Mouse (Mus musculus) C2C12 (cell line): ENCODE measurements around the gene Fam171a2. TPM values are rescaled to one million over a fixed set of nuclear protein-coding genes. Genes with fewer than 3 reads are reported as not detected.
"Not testable (repeated sequence)": the region's sequence is repeated elsewhere in the genome, so short reads cannot be mapped to it uniquely, and the experiment has no call there.

Source experiments
- H3K27me3 ChIP-seq: one replicate; pipeline ENCODE4 v1.6.1; 2011; ENCODE audit not compliant: control insufficient read depth, insufficient read depth, insufficient read length
- H3K36me3 ChIP-seq: one replicate; pipeline ENCODE4 v1.6.1; 2011; ENCODE audit not compliant: control insufficient read depth, insufficient read depth
- H3K4me3 ChIP-seq: one replicate; pipeline ENCODE4 v1.5.1; 2011; ENCODE audit warnings: mild to moderate bottlenecking, control low read depth; ENCODE audit not compliant: poor library complexity, insufficient read depth, severe bottlenecking
- H3K79me2 ChIP-seq: one replicate; pipeline ENCODE4 v1.6.1; 2011; ENCODE audit not compliant: control insufficient read depth, insufficient read depth
- H3K79me3 ChIP-seq: one replicate; pipeline ENCODE4 v1.6.1; 2011; ENCODE audit warnings: low read depth, control low read depth
- H3ac ChIP-seq: one replicate; pipeline ENCODE3; 2011; ENCODE audit warnings: low read depth; ENCODE audit not compliant: control insufficient read depth, insufficient read length
- CEBPB ChIP-seq: IDR thresholded peaks from one replicate; pipeline ENCODE4 v1.6.1; 2011; ENCODE audit warnings: low read depth, mild to moderate bottlenecking, control low read depth, moderate library complexity
- CTCF ChIP-seq: IDR thresholded peaks from one replicate; pipeline ENCODE4 v1.5.1; 2011; ENCODE audit not compliant: control insufficient read depth, insufficient read depth, insufficient read length
- FOSL1 ChIP-seq: IDR thresholded peaks from one replicate; pipeline ENCODE4 v1.8.0; 2011; ENCODE audit warnings: mild to moderate bottlenecking, low read length; ENCODE audit not compliant: poor library complexity, insufficient read depth, severe bottlenecking
- MAX ChIP-seq: IDR thresholded peaks from one replicate; pipeline ENCODE4 v1.6.1; 2011; ENCODE audit warnings: mild to moderate bottlenecking, control low read depth
- MYOD1 ChIP-seq: IDR thresholded peaks from one replicate; pipeline ENCODE4 v1.6.1; 2011; ENCODE audit warnings: low read depth; ENCODE audit not compliant: control insufficient read depth, insufficient read length
- MYOG ChIP-seq: IDR thresholded peaks from one replicate; pipeline ENCODE4 v1.6.1; 2011; ENCODE audit not compliant: control insufficient read depth, insufficient read length; ENCODE audit errors: extremely low read depth
- USF1 ChIP-seq: IDR thresholded peaks from one replicate; pipeline ENCODE4 v1.6.1; 2011; ENCODE audit warnings: low read depth, mild to moderate bottlenecking, control low read depth, moderate library complexity
- microRNA-seq: library from miRNA; unstranded; fragments of <30 nt; microRNA quantifications from one replicate; pipeline ENCODE4, GENCODE M21; 2019; ENCODE audit warnings: borderline microRNAs expressed
- polyA plus RNA-seq: library from polyadenylated mRNA; unstranded; fragments of >200 nt; fragmentation: generic; extraction: Trizol; gene quantifications from one replicate; pipeline ENCODE4 v1.2.1, GENCODE M21; 2012; ENCODE audit warnings: missing spikeins

Fam171a2 gene
- polyA plus RNA-seq, 1 experiment = 6.3 TPM

DNA sequence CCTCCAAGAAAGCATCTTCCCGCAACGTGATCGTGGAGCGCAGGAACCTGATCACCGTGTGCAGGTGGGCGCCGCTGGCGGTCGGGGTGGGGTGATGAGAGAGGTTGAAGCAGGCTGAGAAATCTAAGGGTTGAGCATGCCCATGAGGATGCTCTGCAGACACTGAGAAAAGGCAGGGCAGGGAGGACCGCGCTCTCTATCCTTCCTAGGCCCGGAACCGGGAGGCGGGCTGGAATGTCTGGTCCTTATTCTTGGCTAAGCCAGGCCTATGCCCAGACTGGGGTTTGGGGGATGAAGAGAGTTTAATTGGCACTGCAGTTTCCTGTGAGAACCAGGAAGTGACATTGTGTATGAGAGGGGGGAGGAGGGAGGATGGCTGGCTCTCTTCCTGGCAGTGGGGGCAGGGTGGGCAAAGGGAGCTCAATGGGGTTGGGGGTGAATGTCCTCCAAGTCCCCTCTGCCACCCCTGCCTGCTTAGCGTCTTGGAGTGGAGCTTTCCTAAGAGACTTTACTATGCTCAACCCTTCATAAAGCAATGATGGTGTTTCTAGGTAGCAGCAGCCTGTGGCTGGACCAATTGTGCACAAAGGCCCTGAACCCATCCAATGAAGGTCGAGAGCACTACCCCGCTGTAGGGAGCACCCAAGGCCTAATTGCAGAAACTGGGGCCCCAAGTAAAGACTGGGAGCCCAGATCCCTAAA, 53.6 kb downstream of the Fam171a2 start:
- H3K79me2 ChIP-seq = no peaks in the 10 kb centered on the region
- TF ChIP-seq CEBPB (no peak), USF1 (no peak), MYOG (no peak), MYOD1 (no peak), FOSL1 (no peak), MAX (no peak), CTCF (no peak)
- no peaks in the 10 kb centered on the region for H3K36me3 ChIP-seq
- no peaks in the 10 kb centered on the region for H3K79me3 ChIP-seq
- no peak overlapping the region for H3K4me3 ChIP-seq
- no peak overlapping the region for H3ac ChIP-seq
- H3K27me3 ChIP-seq = peaks cover 4% of the 10 kb centered on the region

DNA sequence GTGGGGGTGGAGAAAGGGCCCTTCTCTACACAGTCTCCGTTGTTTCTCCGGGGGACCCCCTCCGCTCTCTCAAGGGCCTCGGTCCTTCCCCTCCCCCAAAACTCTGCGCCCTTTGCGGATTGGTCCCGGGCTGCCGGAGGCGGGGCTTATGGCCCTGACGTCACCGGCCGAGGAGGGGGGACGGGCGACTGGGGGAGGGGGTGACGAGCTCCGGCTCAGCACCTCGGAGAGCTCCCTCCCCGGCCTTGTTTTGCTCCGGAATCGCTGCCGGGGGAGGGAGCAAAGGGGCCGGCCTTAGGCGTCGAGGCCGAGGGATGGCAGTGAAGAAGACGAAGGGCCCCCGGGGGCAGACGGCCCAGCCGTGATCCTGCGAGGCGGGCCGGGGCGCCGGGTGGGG, 54.2 kb downstream of the Fam171a2 start, which contains the start of gene Rundc3a:
Gene Rundc3a (plus strand): TSS at position 166 of the 397 bp plus-strand sequence.
- H3K79me2 ChIP-seq = no peaks in the 10 kb centered on the region
- H3K36me3 ChIP-seq = no peaks in the 10 kb centered on the region
- H3ac ChIP-seq = no peak within 1 kb of the TSS
- no peak for TF ChIP-seq MAX
- TF ChIP-seq MYOD1 = no peak
- no peak for TF ChIP-seq MYOG
- no peak for TF ChIP-seq FOSL1
- no peak for TF ChIP-seq CEBPB
- no peak for TF ChIP-seq USF1
- no peak for TF ChIP-seq CTCF
- H3K4me3 ChIP-seq = no peak within 1 kb of the TSS
- H3K79me3 ChIP-seq = no peaks in the 10 kb centered on the region
- peaks cover 4% of the 10 kb centered on the region for H3K27me3 ChIP-seq

DNA sequence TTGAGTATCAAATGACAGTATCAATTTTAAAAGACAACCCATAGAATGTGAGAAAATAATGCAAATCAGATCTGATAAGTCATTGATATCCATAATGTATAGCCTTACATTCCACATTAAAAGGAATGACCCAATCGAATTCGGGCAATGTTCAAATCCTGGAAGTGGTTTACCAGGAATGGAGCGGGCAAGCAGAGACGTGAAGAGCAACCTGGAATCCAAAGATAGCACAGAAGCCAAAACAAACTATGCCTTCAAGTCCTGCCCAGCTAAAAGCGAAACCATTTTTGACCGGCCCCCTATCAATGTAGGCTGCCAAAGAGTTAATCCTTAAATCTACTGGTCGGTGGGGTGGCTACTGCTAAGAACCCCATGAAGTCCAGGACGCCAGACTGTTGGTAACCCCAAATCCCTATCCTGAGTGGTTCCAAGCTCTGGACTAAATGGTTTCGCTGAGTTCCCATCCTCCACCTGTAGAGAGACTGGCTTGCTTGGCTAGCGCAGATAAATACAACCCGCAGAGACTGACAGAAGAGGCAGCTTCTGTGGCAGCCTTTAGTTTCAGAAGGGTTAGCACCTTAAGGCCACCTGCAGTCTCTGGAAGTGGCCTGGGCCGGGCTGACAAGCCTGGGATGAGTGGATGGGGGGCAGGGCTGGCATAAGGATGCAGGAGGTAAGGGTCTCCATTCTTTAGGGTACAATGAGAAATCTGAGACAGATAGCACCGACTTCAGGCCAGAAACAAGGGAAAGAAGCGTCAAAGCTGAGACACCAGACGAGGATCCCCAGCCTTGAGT, 54.8 kb downstream of the Fam171a2 start:
- H3K27me3 ChIP-seq = peaks cover 4% of the 10 kb centered on the region
- TF ChIP-seq CEBPB (no peak), MAX (no peak), MYOG (no peak), CTCF (no peak), FOSL1 (no peak), MYOD1 (no peak), USF1 (no peak)
- H3K79me2 ChIP-seq = no peaks in the 10 kb centered on the region
- no peaks in the 10 kb centered on the region for H3K36me3 ChIP-seq
- no peak overlapping the region for H3K4me3 ChIP-seq
- H3K79me3 ChIP-seq = no peaks in the 10 kb centered on the region
- H3ac ChIP-seq = no peak overlapping the region

DNA sequence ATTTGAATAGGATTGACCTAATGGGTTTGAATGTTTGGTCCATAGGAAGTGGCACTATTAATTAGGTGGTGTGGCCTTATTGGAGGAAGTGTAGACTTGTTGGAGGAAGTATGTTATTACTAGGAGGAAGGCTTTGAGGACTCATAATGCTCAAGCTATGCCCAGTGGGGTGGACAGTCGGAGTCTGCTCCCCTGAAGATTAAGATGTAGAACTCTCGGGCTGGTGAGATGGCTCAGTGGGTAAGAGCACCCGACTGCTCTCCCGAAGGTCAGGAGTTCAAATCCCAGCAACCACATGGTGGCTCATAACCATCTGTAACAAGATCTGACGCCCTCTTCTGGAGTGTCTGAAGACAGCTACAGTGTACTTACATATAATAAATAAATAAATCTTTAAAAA, 58.0 kb downstream of the Fam171a2 start:
- not testable (repeated sequence) for H3K27me3 ChIP-seq, H3K79me3 ChIP-seq, H3ac ChIP-seq, H3K4me3 ChIP-seq, H3K36me3 ChIP-seq, H3K79me2 ChIP-seq

Small RNAs within 50 kb of the gene (microRNA-seq; reads per million reads assigned to microRNA genes)
- not detected for gene Mir6930

Other genes starting within 250 kb of the Fam171a2 start
- gene Hdac5, start 217.5 kb downstream of the Fam171a2 start, polyA plus RNA-seq = 74.9 TPM
- gene BC030867, start 198.8 kb downstream of the Fam171a2 start, polyA plus RNA-seq = 12.0 TPM
- gene Asb16, start 178.9 kb downstream of the Fam171a2 start, polyA plus RNA-seq = not detected
- gene Tmub2, start 162.8 kb downstream of the Fam171a2 start, polyA plus RNA-seq = 25.2 TPM
- 33.9 TPM for gene Atxn7l3, start 151.1 kb downstream of the Fam171a2 start, polyA plus RNA-seq
- 70.2 TPM for gene Ubtf, start 127.9 kb downstream of the Fam171a2 start, polyA plus RNA-seq
- not detected for gene Slc4a1, start 81.5 kb downstream of the Fam171a2 start, polyA plus RNA-seq
- 2.2 TPM for gene Rundc3a, start 54.3 kb downstream of the Fam171a2 start, polyA plus RNA-seq
- gene Slc25a39, start 39.7 kb downstream of the Fam171a2 start, polyA plus RNA-seq = 174 TPM
- gene Grn, start 17.4 kb downstream of the Fam171a2 start, polyA plus RNA-seq = 79.1 TPM
- 1.3 TPM for gene Itga2b, start 22.4 kb upstream of the Fam171a2 start, polyA plus RNA-seq
- gene Gpatch8, start 108.7 kb upstream of the Fam171a2 start, polyA plus RNA-seq = 7.3 TPM
- gene Gm11627, start 131.8 kb upstream of the Fam171a2 start, polyA plus RNA-seq = 0.26 TPM
- 42.1 TPM for gene Fzd2, start 156.7 kb upstream of the Fam171a2 start, polyA plus RNA-seq
- not detected for gene Meioc, start 216.0 kb upstream of the Fam171a2 start, polyA plus RNA-seq